Mouse (Mus musculus): ENCODE measurements around the gene Prss43. TPM values are rescaled to one million over a fixed set of nuclear protein-coding genes. Genes with fewer than 3 reads are reported as not detected.

Prss43 gene
- polyA plus RNA-seq, 1 experiment from 2014 or later: not detected

GRCm38 (mm10) chr9:110825426-110825825 is 1.1 kb upstream of the Prss43 start:
- Histone ChIP-seq H3K4me3 (ENCODE audit: low read depth, low read length) (no peak overlapping the region), H3K27ac (replicated peaks; ENCODE audit: low read depth, low read length) (no peak overlapping the region), H3K27me3 (ENCODE audit: control insufficient read depth, insufficient read depth, low read length) (no peaks in the 10 kb centered on the region), H3K9ac (ENCODE audit: low read length) (no peak overlapping the region), H3K9me3 (ENCODE audit: control insufficient read depth, low read length) (no peaks in the 10 kb centered on the region), H3K36me3 (ENCODE audit: control insufficient read depth, insufficient read depth, low read length) (no peaks in the 10 kb centered on the region), H3K4me2 (ENCODE audit: low read depth, severe bottlenecking) (no peak overlapping the region), H3K4me1 (ENCODE audit: control insufficient read depth, insufficient read depth, low read length) (no peaks in the 10 kb centered on the region)
- DNase-seq (ENCODE audit: low spot score): no peak
- no peak for ATAC-seq (ENCODE audit: insufficient number of reproducible peaks, low FRiP score, low TSS enrichment, low read depth)
- WGBS: 78% methylated on average over 4 of the region's 4 CpGs

DNA sequence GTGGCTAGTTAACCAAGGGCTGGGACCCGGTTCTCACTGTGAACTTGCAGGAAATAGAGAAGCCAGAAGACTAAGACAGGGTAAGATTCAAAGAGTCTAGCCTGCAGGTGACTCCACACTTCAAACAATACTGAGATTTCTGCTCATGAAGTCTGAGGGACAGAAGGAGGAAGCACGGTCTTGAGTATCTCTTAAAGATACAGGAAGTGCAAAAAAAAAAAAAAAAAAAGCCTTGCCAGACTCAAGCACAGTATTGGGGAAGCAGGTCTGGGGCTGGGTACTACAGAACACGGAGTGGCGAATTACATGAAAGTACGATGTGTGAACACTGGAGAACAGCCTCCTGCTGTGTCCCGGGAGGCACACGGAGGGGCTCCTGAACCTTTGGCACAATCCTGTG is 658 bp upstream of the Prss43 start:
- Histone ChIP-seq H3K4me1 (ENCODE audit: control insufficient read depth, insufficient read depth, low read length) (no peaks in the 10 kb centered on the region), H3K36me3 (ENCODE audit: control insufficient read depth, insufficient read depth, low read length) (no peaks in the 10 kb centered on the region), H3K27ac (replicated peaks; ENCODE audit: low read depth, low read length) (no peak overlapping the region), H3K9ac (ENCODE audit: low read length) (no peak overlapping the region), H3K27me3 (ENCODE audit: control insufficient read depth, insufficient read depth, low read length) (no peaks in the 10 kb centered on the region), H3K9me3 (ENCODE audit: control insufficient read depth, low read length) (no peaks in the 10 kb centered on the region), H3K4me2 (ENCODE audit: low read depth, severe bottlenecking) (no peak overlapping the region), H3K4me3 (ENCODE audit: low read depth, low read length) (no peak overlapping the region)
- WGBS: 82% methylated on average over 7 of the region's 7 CpGs
- DNase-seq (ENCODE audit: low spot score) (no peak), ATAC-seq (ENCODE audit: insufficient number of reproducible peaks, low FRiP score, low TSS enrichment, low read depth) (no peak)

- ATAC-seq (ENCODE audit: insufficient number of reproducible peaks, low FRiP score, low TSS enrichment, low read depth): no peak
- Histone ChIP-seq H3K4me2 (ENCODE audit: low read depth, severe bottlenecking) (no peak overlapping the region), H3K36me3 (ENCODE audit: control insufficient read depth, insufficient read depth, low read length) (no peaks in the 10 kb centered on the region), H3K9ac (ENCODE audit: low read length) (no peak overlapping the region), H3K4me3 (ENCODE audit: low read depth, low read length) (no peak overlapping the region), H3K9me3 (ENCODE audit: control insufficient read depth, low read length) (no peaks in the 10 kb centered on the region), H3K27me3 (ENCODE audit: control insufficient read depth, insufficient read depth, low read length) (no peaks in the 10 kb centered on the region), H3K27ac (replicated peaks; ENCODE audit: low read depth, low read length) (no peak overlapping the region), H3K4me1 (ENCODE audit: control insufficient read depth, insufficient read depth, low read length) (no peaks in the 10 kb centered on the region)
- DNase-seq (ENCODE audit: low spot score): no peak
- WGBS: 80% methylated on average over 5 of the region's 5 CpGs
These were observed 6.5 kb downstream of the Prss43 start for GRCm38 (mm10) chr9:110833021-110833420.

- no peak within 1 kb of the TSS for H3K4me2 ChIP-seq (ENCODE audit: low read depth, severe bottlenecking)
These were observed 7.9 kb downstream of the Prss43 start, which contains the start of gene Prss45 for GRCm38 (mm10) chr9:110834411-110834810. Prss45 (plus strand) TSS chr9:110834588.

DNA sequence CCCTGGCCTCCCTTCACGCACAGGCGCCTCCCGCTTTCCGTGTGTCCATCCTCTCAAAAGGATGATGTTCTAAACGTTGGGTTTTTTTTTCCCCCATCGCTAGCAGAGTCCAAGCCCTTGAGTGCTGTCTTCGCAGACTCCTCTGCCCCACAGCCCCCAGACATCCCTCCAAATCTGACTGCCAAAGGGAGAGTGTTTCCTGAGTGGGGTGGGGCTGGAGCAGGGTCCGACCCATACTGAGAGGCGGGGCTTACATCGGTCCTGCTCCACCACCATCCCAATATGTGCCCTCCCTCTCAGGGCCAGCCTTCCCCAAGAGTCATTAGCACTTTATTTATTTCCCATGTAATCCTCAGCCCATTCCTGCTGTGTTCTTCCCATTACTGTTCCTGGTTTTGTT is 8.5 kb downstream of the Prss43 start:
- no peak for ATAC-seq (ENCODE audit: insufficient number of reproducible peaks, low FRiP score, low TSS enrichment, low read depth)
- Histone ChIP-seq H3K36me3 (ENCODE audit: control insufficient read depth, insufficient read depth, low read length) (no peaks in the 10 kb centered on the region), H3K9me3 (ENCODE audit: control insufficient read depth, low read length) (no peaks in the 10 kb centered on the region), H3K27me3 (ENCODE audit: control insufficient read depth, insufficient read depth, low read length) (no peaks in the 10 kb centered on the region), H3K4me2 (ENCODE audit: low read depth, severe bottlenecking) (no peak overlapping the region), H3K27ac (replicated peaks; ENCODE audit: low read depth, low read length) (no peak overlapping the region), H3K4me3 (ENCODE audit: low read depth, low read length) (no peak overlapping the region), H3K9ac (ENCODE audit: low read length) (no peak overlapping the region), H3K4me1 (ENCODE audit: control insufficient read depth, insufficient read depth, low read length) (no peaks in the 10 kb centered on the region)
- 31% methylated on average over 10 of the region's 10 CpGs for WGBS
- DNase-seq (ENCODE audit: low spot score): no peak

More at GRCm38 (mm10) chr9:110834411-110834810, 7.9 kb downstream of the Prss43 start, which contains the start of gene Prss45:
- no peaks in the 10 kb centered on the region for H3K36me3 ChIP-seq (ENCODE audit: control insufficient read depth, insufficient read depth, low read length)
- whole genome bisulfite sequencing: 73% methylated on average over 19 of the region's 19 CpGs
- no peaks in the 10 kb centered on the region for H3K27me3 ChIP-seq (ENCODE audit: control insufficient read depth, insufficient read depth, low read length)
- no peak within 1 kb of the TSS for H3K4me3 ChIP-seq (ENCODE audit: low read depth, low read length)
- H3K4me1 ChIP-seq (ENCODE audit: control insufficient read depth, insufficient read depth, low read length): no peaks in the 10 kb centered on the region
- no peak within 1 kb of the TSS for H3K27ac ChIP-seq (replicated peaks; ENCODE audit: low read depth, low read length)
- H3K9me3 ChIP-seq (ENCODE audit: control insufficient read depth, low read length): no peaks in the 10 kb centered on the region
- ATAC-seq (ENCODE audit: insufficient number of reproducible peaks, low FRiP score, low TSS enrichment, low read depth): no peak
- DNase-seq (ENCODE audit: low spot score): no peak
- no peak within 1 kb of the TSS for H3K9ac ChIP-seq (ENCODE audit: low read length)

- H3K27me3 ChIP-seq (ENCODE audit: control insufficient read depth, insufficient read depth, low read length): no peaks in the 10 kb centered on the region
- WGBS: 67% methylated on average over 2 of the region's 2 CpGs
- no peak overlapping the region for H3K27ac ChIP-seq (replicated peaks; ENCODE audit: low read depth, low read length)
- no peaks in the 10 kb centered on the region for H3K9me3 ChIP-seq (ENCODE audit: control insufficient read depth, low read length)
- no peaks in the 10 kb centered on the region for H3K36me3 ChIP-seq (ENCODE audit: control insufficient read depth, insufficient read depth, low read length)
- no peak overlapping the region for H3K9ac ChIP-seq (ENCODE audit: low read length)
- DNase-seq (ENCODE audit: low spot score) (no peak), ATAC-seq (ENCODE audit: insufficient number of reproducible peaks, low FRiP score, low TSS enrichment, low read depth) (no peak)
- H3K4me1 ChIP-seq (ENCODE audit: control insufficient read depth, insufficient read depth, low read length): no peaks in the 10 kb centered on the region
- no peak overlapping the region for H3K4me3 ChIP-seq (ENCODE audit: low read depth, low read length)
- no peak overlapping the region for H3K4me2 ChIP-seq (ENCODE audit: low read depth, severe bottlenecking)
These were observed 9.6 kb downstream of the Prss43 start for GRCm38 (mm10) chr9:110836112-110836511.

DNA sequence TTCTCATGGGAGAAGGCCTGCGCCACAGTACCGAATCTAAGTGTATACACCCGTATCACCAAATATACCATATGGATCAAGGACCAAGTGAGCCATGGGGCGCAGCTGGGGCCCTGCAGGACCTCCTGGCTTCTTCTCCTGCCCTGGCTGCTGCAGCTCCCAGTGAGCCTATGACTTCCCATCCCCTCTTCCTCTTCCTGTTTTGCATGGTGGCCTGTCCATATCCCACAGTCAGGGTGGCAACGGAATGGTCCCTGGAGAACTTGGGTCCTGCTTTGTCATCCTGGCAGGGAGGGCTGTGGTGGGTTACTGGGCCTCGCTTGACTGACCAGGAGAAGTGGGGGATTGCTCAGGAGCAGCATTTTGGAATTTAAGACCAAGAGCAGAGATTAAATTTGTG is 14.4 kb downstream of the Prss43 start:
- H3K4me1 ChIP-seq (ENCODE audit: control insufficient read depth, insufficient read depth, low read length): no peaks in the 10 kb centered on the region
- DNase-seq (ENCODE audit: low spot score): no peak
- 90% methylated on average over 6 of the region's 6 CpGs for WGBS
- no peaks in the 10 kb centered on the region for H3K36me3 ChIP-seq (ENCODE audit: control insufficient read depth, insufficient read depth, low read length)
- H3K27me3 ChIP-seq (ENCODE audit: control insufficient read depth, insufficient read depth, low read length): no peaks in the 10 kb centered on the region
- ATAC-seq (ENCODE audit: insufficient number of reproducible peaks, low FRiP score, low TSS enrichment, low read depth): no peak
- H3K4me2 ChIP-seq (ENCODE audit: low read depth, severe bottlenecking): no peak overlapping the region
- H3K27ac ChIP-seq (replicated peaks; ENCODE audit: low read depth, low read length): no peak overlapping the region
- no peak overlapping the region for H3K4me3 ChIP-seq (ENCODE audit: low read depth, low read length)
- no peaks in the 10 kb centered on the region for H3K9me3 ChIP-seq (ENCODE audit: control insufficient read depth, low read length)
- no peak overlapping the region for H3K9ac ChIP-seq (ENCODE audit: low read length)

DNA sequence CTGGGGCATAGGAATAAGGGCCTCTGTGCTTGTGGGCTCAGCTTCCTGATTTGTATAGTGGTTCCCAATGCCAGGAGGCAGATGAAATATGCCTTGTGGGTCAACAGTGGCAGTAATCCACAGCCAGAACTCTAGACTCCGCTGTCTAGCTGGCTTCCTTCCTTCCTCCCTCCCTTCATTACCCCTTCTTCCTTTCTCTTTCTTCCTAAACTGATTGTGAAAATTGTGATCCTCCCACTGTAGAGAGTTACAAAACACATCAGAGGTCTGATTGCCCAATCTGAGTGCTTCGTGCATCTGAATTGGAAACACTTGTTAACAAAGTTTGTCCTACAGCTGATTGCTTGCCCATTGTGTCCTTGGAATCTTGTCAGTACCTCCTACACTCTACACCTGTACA is 14.9 kb downstream of the Prss43 start:
- H3K9ac ChIP-seq (ENCODE audit: low read length): no peak overlapping the region
- ATAC-seq (ENCODE audit: insufficient number of reproducible peaks, low FRiP score, low TSS enrichment, low read depth): no peak
- H3K27me3 ChIP-seq (ENCODE audit: control insufficient read depth, insufficient read depth, low read length): no peaks in the 10 kb centered on the region
- no peak overlapping the region for H3K4me2 ChIP-seq (ENCODE audit: low read depth, severe bottlenecking)
- 80% methylated on average over 2 of the region's 2 CpGs for WGBS
- no peaks in the 10 kb centered on the region for H3K36me3 ChIP-seq (ENCODE audit: control insufficient read depth, insufficient read depth, low read length)
- no peak for DNase-seq (ENCODE audit: low spot score)
- no peak overlapping the region for H3K27ac ChIP-seq (replicated peaks; ENCODE audit: low read depth, low read length)
- no peak overlapping the region for H3K4me3 ChIP-seq (ENCODE audit: low read depth, low read length)
- H3K9me3 ChIP-seq (ENCODE audit: control insufficient read depth, low read length): no peaks in the 10 kb centered on the region
- no peaks in the 10 kb centered on the region for H3K4me1 ChIP-seq (ENCODE audit: control insufficient read depth, insufficient read depth, low read length)

DNA sequence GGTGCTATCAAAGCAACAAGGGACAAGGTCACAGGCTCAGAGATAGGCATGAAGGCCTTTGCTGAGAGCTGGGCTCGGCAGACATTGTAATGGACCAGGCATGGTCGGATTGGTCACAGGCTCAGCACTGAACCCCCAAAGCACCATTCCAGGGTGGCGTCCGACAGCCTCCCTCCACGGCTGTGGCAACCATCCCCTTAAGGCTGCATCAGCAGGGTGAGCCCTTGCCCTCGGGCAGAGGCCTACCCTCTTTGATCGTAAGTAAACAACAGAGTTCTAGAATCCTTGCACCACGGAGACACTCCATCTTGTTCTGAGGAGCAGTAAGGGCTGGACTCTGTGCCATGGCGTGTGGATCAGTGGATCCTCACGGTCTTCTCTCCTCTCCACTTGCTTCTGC is 17.7 kb downstream of the Prss43 start, which contains the start of gene Prss46:
TSS of gene Prss46 (plus strand) at position 301 of the 400 bp plus-strand sequence.
- Histone ChIP-seq H3K27ac (replicated peaks; ENCODE audit: low read depth, low read length) (no peak within 1 kb of the TSS), H3K9me3 (ENCODE audit: control insufficient read depth, low read length) (no peaks in the 10 kb centered on the region), H3K36me3 (ENCODE audit: control insufficient read depth, insufficient read depth, low read length) (no peaks in the 10 kb centered on the region), H3K27me3 (ENCODE audit: control insufficient read depth, insufficient read depth, low read length) (no peaks in the 10 kb centered on the region), H3K4me1 (ENCODE audit: control insufficient read depth, insufficient read depth, low read length) (no peaks in the 10 kb centered on the region), H3K9ac (ENCODE audit: low read length) (no peak within 1 kb of the TSS), H3K4me3 (ENCODE audit: low read depth, low read length) (no peak within 1 kb of the TSS), H3K4me2 (ENCODE audit: low read depth, severe bottlenecking) (no peak within 1 kb of the TSS)
- ATAC-seq (ENCODE audit: insufficient number of reproducible peaks, low FRiP score, low TSS enrichment, low read depth) (no peak), DNase-seq (ENCODE audit: low spot score) (no peak)
- WGBS: 86% methylated on average over 10 of the region's 10 CpGs
